Mouse (Mus musculus) myocyte (in vitro differentiated cells): ENCODE measurements around the gene Gfra1. TPM values are rescaled to one million over a fixed set of nuclear protein-coding genes. Genes with fewer than 3 reads are reported as not detected.

Experiments used
- H3K27me3 ChIP-seq: one replicate; pipeline ENCODE4 v1.6.1; 2011; ENCODE audit not compliant: control insufficient read depth, insufficient read depth, insufficient read length
- H3K36me3 ChIP-seq: one replicate; pipeline ENCODE4 v1.6.1; 2011; ENCODE audit not compliant: control insufficient read depth, insufficient read depth
- H3K4me2 ChIP-seq: one replicate; pipeline ENCODE4 v1.6.1; 2011; ENCODE audit warnings: low read depth, control low read depth
- H3K4me3 ChIP-seq: one replicate; pipeline ENCODE4 v1.5.1; 2011; ENCODE audit warnings: mild to moderate bottlenecking, control low read depth, moderate library complexity
- H3K79me2 ChIP-seq: one replicate; pipeline ENCODE4 v1.6.1; 2011; ENCODE audit not compliant: control insufficient read depth, insufficient read depth
- H3ac ChIP-seq: one replicate; pipeline ENCODE4 v1.6.1; 2011; ENCODE audit not compliant: control insufficient read depth, insufficient read length
- CEBPB ChIP-seq: IDR thresholded peaks from 2 replicates; pipeline ENCODE4 v1.6.1; 2011; ENCODE audit warnings: mild to moderate bottlenecking, moderate library complexity; ENCODE audit not compliant: poor library complexity, insufficient read depth, severe bottlenecking
- E2F4 ChIP-seq: IDR thresholded peaks from one replicate; pipeline ENCODE4 v1.6.1; 2011; ENCODE audit warnings: mild to moderate bottlenecking, control low read depth, moderate library complexity; ENCODE audit not compliant: insufficient read depth
- MAX ChIP-seq: IDR thresholded peaks from one replicate; pipeline ENCODE4 v1.6.1; 2011; ENCODE audit warnings: low read depth, mild to moderate bottlenecking, control low read depth
- MYOD1 ChIP-seq, 3 experiments: IDR thresholded peaks; one replicate each; pipeline ENCODE4 v1.6.1; 2011; ENCODE audit warnings: control low read depth in 2 of 3, low read depth in 2 of 3, mild to moderate bottlenecking in 2 of 3, moderate library complexity in 1 of 3; ENCODE audit not compliant: insufficient read length in 2 of 3, control insufficient read depth in 1 of 3
- MYOG ChIP-seq, 3 experiments: IDR thresholded peaks; one replicate each; pipeline ENCODE4 v1.6.1; 2011; ENCODE audit warnings: control low read depth in 2 of 3, low read depth in 2 of 3, mild to moderate bottlenecking in 2 of 3; ENCODE audit not compliant: insufficient read length in 2 of 3, control insufficient read depth in 1 of 3, insufficient read depth in 1 of 3
- POLR2A ChIP-seq: IDR thresholded peaks from one replicate; pipeline ENCODE4 v1.6.1; 2011; ENCODE audit warnings: low read depth, mild to moderate bottlenecking, control low read depth, moderate library complexity; ENCODE audit not compliant: insufficient read length
- POLR2AphosphoS2 ChIP-seq: IDR thresholded peaks from one replicate; pipeline ENCODE4 v1.6.1; 2011; ENCODE audit warnings: low read depth, control low read depth; ENCODE audit not compliant: insufficient read length
- REST ChIP-seq: IDR thresholded peaks from one replicate; pipeline ENCODE4 v1.6.1; 2011; ENCODE audit warnings: mild to moderate bottlenecking, control low read depth, moderate library complexity; ENCODE audit not compliant: insufficient read depth, insufficient read length
- SRF ChIP-seq: IDR thresholded peaks from one replicate; pipeline ENCODE4 v1.6.1; 2011; ENCODE audit warnings: low read depth; ENCODE audit not compliant: control insufficient read depth, insufficient read length
- TCF12 ChIP-seq: IDR thresholded peaks from one replicate; pipeline ENCODE4 v1.6.1; 2011; ENCODE audit warnings: mild to moderate bottlenecking, control low read depth; ENCODE audit not compliant: poor library complexity, insufficient read depth, severe bottlenecking
- TCF3 ChIP-seq: IDR thresholded peaks from one replicate; pipeline ENCODE4 v1.6.1; 2011; ENCODE audit warnings: low read depth, control low read depth; ENCODE audit not compliant: insufficient read length
- USF1 ChIP-seq: IDR thresholded peaks from one replicate; pipeline ENCODE4 v1.6.1; 2011; ENCODE audit warnings: low read depth, mild to moderate bottlenecking, control low read depth, moderate library complexity
- polyA plus RNA-seq: library from polyadenylated mRNA; unstranded; fragments of >200 nt; fragmentation: generic; extraction: Trizol; gene quantifications from one replicate; pipeline ENCODE4 v1.2.1, GENCODE M21; 2012; ENCODE audit warnings: missing spikeins

The Gfra1 gene
- polyA plus RNA-seq, 1 experiment, result 4.6 TPM

- Histone ChIP-seq H3K27me3 (no peaks in the 10 kb centered on the region), H3K4me2 (no peak overlapping the region), H3K79me2 (no peaks in the 10 kb centered on the region), H3K4me3 (no peak overlapping the region), H3ac (no peak overlapping the region), H3K36me3 (no peaks in the 10 kb centered on the region)
- no peak for TF ChIP-seq POLR2A
- no peak for TF ChIP-seq TCF12
- TF ChIP-seq USF1, result no peak
- no peak for TF ChIP-seq MYOD1 (IDR thresholded peaks at IDR 0.05; ENCODE audit: control insufficient read depth in 1 of 3, insufficient read length in 2 of 3, low read depth in 2 of 3)
- no peak for TF ChIP-seq CEBPB
- no peak for TF ChIP-seq TCF3
- TF ChIP-seq SRF, result no peak
- no peak for TF ChIP-seq REST
- TF ChIP-seq MYOG (IDR thresholded peaks at IDR 0.05; ENCODE audit: control insufficient read depth in 1 of 3, insufficient read depth in 1 of 3, insufficient read length in 2 of 3, low read depth in 2 of 3), result no peak
- TF ChIP-seq MAX, result no peak
- no peak for TF ChIP-seq POLR2AphosphoS2
- no peak for TF ChIP-seq E2F4
These were observed 94.7 kb downstream of the Gfra1 start for GRCm38 (mm10) chr19:58360982-58361381.

GRCm38 (mm10) chr19:58358063-58358462 lies 97.6 kb downstream of the Gfra1 start:
- Histone ChIP-seq H3K4me3 (no peak overlapping the region), H3K4me2 (no peak overlapping the region), H3K36me3 (no peaks in the 10 kb centered on the region), H3ac (no peak overlapping the region), H3K79me2 (no peaks in the 10 kb centered on the region), H3K27me3 (no peaks in the 10 kb centered on the region)
- TF ChIP-seq E2F4 (no peak), MAX (no peak), POLR2A (no peak), CEBPB (no peak), TCF3 (no peak), MYOD1 (IDR thresholded peaks at IDR 0.05; ENCODE audit: control insufficient read depth in 1 of 3, insufficient read length in 2 of 3, low read depth in 2 of 3) (no peak), REST (no peak), MYOG (IDR thresholded peaks at IDR 0.05; ENCODE audit: control insufficient read depth in 1 of 3, insufficient read depth in 1 of 3, insufficient read length in 2 of 3, low read depth in 2 of 3) (no peak), SRF (no peak)

- Histone ChIP-seq H3K36me3 (no peaks in the 10 kb centered on the region), H3K4me3 (no peak overlapping the region), H3K79me2 (no peaks in the 10 kb centered on the region), H3K4me2 (no peak overlapping the region), H3ac (no peak overlapping the region), H3K27me3 (no peaks in the 10 kb centered on the region)
- TF ChIP-seq TCF3, result no peak
These were observed 101.8 kb downstream of the Gfra1 start for GRCm38 (mm10) chr19:58353953-58354352.

GRCm38 (mm10) chr19:58353260-58353870 lies 102.3 kb downstream of the Gfra1 start:
- Histone ChIP-seq H3K79me2 (no peaks in the 10 kb centered on the region), H3K36me3 (no peaks in the 10 kb centered on the region), H3K27me3 (no peaks in the 10 kb centered on the region), H3ac (no peak overlapping the region), H3K4me3 (no peak overlapping the region), H3K4me2 (no peak overlapping the region)
- TF ChIP-seq E2F4 (no peak), CEBPB (no peak), TCF12 (no peak), REST (no peak), SRF (no peak), USF1 (no peak), TCF3 (no peak), POLR2AphosphoS2 (no peak), POLR2A (no peak), MYOG (IDR thresholded peaks at IDR 0.05; ENCODE audit: control insufficient read depth in 1 of 3, insufficient read depth in 1 of 3, insufficient read length in 2 of 3, low read depth in 2 of 3) (no peak), MAX (no peak), MYOD1 (IDR thresholded peaks at IDR 0.05; ENCODE audit: control insufficient read depth in 1 of 3, insufficient read length in 2 of 3, low read depth in 2 of 3) (no peak)

GRCm38 (mm10) chr19:58349890-58350408 lies 105.8 kb downstream of the Gfra1 start:
- TF ChIP-seq TCF12, result no peak
- no peak for TF ChIP-seq REST
- TF ChIP-seq SRF, result no peak
- TF ChIP-seq POLR2A, result no peak
- no peak for TF ChIP-seq MAX
- TF ChIP-seq MYOG (IDR thresholded peaks at IDR 0.05; ENCODE audit: control insufficient read depth in 1 of 3, insufficient read depth in 1 of 3, insufficient read length in 2 of 3, low read depth in 2 of 3), result no peak
- no peak for TF ChIP-seq E2F4
- TF ChIP-seq CEBPB, result no peak
- TF ChIP-seq POLR2AphosphoS2, result no peak
- no peak for TF ChIP-seq MYOD1 (IDR thresholded peaks at IDR 0.05; ENCODE audit: control insufficient read depth in 1 of 3, insufficient read length in 2 of 3, low read depth in 2 of 3)
- TF ChIP-seq TCF3, result no peak
- TF ChIP-seq USF1, result no peak
- H3K27me3 ChIP-seq, result no peaks in the 10 kb centered on the region
- no peak overlapping the region for H3ac ChIP-seq
- no peak overlapping the region for H3K4me3 ChIP-seq
- no peak overlapping the region for H3K4me2 ChIP-seq
- no peaks in the 10 kb centered on the region for H3K79me2 ChIP-seq
- no peaks in the 10 kb centered on the region for H3K36me3 ChIP-seq
